Mouse (Mus musculus) layer of hippocampus, adult 9-10 months (tissue): Measurements from ENCODE around the gene Gp9.

Experiments
- DNase-seq: peaks from one replicate; pipeline ENCODE4 v3.0.0; 2022; ENCODE audit warnings: low spot score

The Gp9 gene

GRCm38 (mm10) chr6:87787108-87787890 lies 9.4 kb downstream of the Gp9 start:
- DNase-seq = no peak

- DNase-seq = no peak
Observed at GRCm38 (mm10) chr6:87788266-87788895, 10.5 kb downstream of the Gp9 start.

DNA sequence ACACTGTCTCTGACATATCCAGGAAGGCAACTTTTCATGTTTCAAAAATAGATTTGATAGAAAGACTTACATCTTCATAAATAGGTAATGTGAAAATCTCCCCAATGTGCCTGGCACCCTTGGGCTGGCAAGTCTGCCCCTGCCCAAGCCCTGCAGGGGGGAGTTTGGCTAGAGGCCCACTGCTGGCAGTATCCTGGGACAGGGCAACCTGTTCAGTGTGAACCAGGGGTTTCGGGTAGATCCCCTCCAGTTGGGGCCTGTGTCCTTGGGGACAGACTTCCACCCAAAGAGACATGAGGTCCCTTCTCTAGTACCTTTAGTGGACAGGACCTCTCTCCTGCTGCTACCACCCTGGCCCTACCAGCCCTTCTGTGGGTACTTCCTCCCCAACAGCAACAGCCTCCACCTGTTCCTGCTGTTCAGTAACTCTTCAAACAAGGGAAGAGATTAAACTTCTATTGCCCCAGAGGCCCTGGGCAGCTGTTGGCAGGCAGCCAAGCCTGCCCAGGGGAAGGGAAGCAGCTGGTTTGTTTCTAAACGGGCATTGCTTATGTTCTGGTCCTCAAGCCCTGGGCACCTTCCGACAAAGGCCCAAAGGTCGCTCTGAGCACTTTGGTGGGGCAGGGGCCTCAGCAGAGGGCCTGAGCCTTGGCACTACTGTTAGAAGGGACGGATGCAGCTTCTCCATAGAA lies 11.2 kb downstream of the Gp9 start:
- DNase-seq = no peak

GRCm38 (mm10) chr6:87789791-87790190 lies 11.9 kb downstream of the Gp9 start:
- DNase-seq = no peak

GRCm38 (mm10) chr6:87790779-87791480 lies 13.1 kb downstream of the Gp9 start:
- no peak for DNase-seq

DNA sequence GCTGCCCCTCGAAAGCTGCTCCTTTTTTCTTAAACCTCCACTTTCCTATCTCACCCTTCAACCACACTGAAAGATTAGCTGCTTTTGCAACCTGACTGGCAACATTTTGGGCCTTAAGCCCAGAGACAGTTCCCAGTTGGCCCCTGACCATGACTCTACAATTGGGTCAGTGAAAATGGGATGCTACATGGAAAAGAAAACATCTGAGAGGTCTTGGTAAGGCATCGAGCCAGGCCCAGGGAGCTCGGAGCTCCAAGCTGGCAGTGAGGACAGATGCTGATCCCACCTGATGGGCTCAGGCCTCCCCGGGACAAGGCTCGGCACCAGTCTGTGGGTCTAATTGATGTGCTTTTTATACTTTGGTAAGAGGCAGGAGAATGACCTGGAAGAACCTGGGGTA lies 14.0 kb downstream of the Gp9 start:
- no peak for DNase-seq

DNA sequence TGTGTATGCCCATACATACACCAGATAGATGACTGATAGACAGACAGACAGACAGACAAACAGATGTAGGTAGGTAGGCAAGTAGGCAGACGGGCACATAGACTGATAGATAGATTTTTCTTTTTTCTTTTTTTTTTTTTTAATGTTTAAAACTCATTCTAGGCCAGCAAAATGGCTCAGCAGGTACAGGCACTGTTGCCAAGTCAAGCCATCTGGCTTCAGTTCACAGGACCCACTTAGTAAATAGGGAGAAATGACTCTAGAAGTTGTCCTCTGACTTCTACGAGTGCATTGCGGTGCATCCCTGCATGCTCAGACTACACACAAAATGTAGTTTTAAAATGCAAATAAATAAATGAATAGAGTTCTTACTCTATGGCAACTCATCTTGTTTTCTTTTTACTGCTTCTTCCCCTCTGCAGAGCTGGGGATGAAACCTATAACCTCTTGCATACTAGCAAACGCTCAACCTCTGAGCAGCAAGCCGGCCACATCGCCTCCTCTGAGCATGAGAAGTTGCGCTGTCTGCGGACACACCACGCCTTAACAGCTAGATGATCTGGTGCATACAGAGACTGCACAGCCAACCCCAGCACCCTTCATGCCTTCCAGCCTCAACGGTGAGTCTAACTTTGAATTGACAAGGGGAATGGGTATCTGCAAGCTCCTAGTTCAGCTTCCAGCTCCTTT lies 16.1 kb downstream of the Gp9 start:
- DNase-seq = no peak

DNA sequence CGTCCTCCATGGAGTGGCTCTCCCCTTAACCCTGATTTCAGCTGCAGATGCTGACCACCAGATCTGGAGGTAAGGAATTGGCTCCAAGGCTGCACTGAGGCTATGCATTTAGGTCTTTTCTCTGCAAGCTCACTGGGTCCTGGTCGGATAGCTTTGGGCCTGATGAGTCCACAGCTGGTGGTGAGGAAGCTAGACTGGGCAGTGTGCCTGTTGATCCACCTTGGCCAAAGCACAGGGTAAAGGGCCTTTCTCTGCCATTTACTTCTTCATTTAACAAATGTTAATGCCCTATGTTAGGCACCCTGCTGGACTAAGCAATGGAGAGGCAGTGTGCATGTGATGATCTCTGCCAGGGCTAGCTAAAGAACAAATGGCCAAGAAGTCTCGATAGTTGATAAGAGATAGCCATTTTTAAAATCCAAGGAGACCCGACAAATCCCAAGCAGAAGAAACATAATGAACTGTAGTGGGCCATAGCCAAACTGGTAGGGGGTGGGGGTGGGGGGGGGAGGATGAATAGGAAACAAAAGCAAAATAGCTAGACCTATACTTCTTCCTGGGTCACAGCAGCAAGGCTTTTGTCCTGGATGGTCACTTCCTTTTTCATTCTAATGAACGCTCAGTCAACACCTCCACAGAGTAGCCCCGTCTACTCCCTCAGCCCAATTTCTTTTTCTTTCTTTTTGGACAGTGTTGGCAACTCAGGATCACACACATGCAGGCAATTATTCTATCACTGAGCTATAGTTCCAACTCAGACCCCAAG lies 17.7 kb downstream of the Gp9 start:
- no peak for DNase-seq

DNA sequence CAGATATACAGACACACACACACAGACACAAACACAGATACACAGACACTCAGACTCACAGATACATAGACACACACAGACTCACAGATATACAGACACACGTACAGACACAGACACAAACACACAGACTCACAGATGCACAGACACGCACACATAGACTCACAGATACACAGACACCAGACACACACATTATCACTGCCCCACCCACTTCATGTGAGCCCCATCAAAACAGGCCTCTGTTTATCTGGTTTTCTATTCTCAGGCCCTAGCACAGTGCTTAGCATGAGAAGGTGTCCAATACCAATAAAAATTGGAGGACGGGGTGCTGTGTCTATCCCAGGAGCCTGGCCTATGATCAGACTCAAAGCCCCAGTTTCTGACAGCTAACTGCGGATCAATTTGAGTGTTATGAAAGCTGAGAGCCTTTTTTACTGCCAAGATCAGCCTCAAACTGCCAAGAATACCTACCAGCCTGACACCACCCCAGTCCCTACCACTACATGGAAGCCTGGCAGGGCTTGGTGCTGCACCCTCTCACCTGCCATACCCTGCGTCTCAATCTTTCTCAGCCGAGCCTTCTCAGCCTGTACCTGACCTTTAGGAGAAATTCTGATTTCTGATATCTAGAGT lies 18.5 kb downstream of the Gp9 start:
- no peak for DNase-seq

DNA sequence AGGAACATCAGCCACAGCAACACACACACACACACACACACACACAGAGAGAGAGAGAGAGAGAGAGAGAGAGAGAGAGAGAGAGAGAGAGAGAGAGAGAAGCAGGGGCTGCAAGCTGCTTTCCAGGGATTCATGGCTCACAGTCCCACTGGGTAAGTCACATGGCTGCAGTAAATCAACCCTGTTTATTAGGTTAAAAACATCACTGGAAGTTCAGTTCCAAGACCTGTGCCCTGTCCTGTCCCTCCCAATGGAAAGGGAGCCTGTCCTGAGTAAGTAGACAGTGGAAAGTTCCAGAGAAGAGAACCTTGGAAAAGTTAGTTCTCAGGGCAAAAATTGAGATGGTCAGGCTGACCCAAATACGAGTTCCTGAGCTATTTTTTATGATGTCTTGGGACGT lies 19.4 kb downstream of the Gp9 start:
- no peak for DNase-seq

- DNase-seq = no peak
Observed at GRCm38 (mm10) chr6:87799576-87799975, 21.7 kb downstream of the Gp9 start.

DNA sequence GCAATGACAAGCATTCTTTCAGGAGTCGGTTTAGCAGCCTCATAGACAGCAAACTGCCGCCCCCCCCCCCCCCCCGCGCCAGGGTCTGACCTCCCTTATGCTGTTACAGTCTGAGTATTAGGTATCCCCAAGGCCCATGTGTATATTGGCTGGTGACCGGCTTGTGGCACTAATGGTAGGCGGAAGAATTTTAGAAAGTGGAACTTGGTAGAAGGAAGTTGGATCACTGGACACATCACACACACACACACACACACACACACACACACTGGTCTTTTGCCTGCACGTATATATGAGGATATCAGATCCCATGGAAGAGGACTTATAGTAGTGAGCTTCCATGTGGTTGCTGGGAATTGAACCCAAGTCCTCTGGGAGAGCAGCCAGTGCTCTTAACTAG lies 24.6 kb downstream of the Gp9 start:
- DNase-seq = no peak

- no peak for DNase-seq
Observed at GRCm38 (mm10) chr6:87804036-87804435, 26.2 kb downstream of the Gp9 start.

- DNase-seq = no peak
Observed at GRCm38 (mm10) chr6:87804886-87805285, 27.0 kb downstream of the Gp9 start.

DNA sequence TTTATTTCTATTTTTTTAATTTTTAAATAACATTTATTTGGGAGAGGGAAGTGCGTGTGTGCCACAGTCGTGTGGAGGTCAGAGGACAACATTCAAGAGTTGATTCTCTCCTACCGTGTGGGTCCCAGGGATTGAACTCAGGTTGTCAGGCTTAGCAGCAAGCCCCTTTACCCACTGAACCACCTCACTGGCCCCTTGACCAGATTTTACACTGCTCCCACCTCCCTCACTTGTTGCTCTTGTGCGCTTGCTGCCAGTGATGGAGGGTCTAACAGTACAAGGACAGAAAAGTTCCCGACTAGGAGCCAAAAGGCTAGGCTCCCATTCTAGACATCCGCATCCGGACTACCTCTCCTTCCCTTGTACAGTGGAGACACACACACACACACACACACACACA lies 27.6 kb downstream of the Gp9 start:
- no peak for DNase-seq

GRCm38 (mm10) chr6:87806028-87806427 lies 28.2 kb downstream of the Gp9 start:
- no peak for DNase-seq

GRCm38 (mm10) chr6:87806857-87807256 lies 29.0 kb downstream of the Gp9 start:
- no peak for DNase-seq

DNA sequence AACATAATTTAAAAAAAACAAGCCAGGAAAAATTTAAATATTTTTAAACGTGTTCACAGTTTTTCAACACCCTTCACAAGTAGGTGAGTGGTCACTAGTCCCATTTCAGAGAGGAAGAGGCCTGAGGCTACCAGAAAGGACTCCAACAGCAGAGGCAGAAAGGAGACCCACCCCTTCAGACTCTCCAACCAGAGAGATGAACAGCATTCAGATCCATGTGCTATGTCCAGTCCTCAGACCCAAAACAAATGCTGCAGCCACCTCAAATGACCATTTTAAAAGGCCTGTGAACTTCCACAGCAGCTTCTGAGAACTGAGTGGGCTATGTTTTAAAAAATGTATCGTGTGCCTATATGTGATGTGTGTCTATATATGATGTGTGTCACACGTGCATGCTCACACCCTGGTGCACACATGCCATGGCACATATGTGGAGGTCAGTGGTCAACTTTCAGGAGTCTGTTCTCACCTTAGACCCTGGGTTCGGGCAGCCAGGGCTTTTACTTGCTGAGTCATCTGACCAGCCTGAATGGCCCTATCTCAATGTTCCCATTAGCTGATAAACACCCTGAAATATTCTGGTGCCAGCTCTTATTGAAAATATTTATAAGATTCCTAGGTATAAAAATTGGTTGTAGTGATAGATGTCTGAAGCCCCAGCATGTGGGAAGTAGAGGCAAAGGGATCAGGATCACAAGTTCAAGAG lies 30.0 kb downstream of the Gp9 start:
- no peak for DNase-seq

DNA sequence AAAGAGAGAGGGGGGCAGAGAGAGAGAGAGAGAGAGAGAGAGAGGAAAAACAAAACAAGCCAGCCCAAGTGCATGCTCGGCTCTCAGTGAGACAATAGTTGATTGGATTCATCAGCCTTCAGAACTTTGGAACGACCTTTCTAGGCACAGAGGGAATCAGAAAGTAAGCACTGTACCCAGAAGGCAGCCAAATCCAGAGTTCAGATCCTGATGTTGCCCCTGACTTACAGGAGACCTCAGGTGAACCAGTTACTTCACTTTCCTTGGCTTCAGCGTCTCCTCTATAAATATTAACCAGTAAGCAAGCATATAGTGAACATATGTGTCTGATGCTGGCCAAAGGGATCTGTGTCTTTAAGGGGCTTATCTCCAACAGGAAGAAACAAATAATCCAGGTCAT lies 30.6 kb downstream of the Gp9 start:
- DNase-seq = no peak

- DNase-seq = no peak
Observed at GRCm38 (mm10) chr6:87809144-87809543, 31.3 kb downstream of the Gp9 start.
